8 mouse cellular contexts compared by ENCODE assay signal in the genomic region with DNA sequence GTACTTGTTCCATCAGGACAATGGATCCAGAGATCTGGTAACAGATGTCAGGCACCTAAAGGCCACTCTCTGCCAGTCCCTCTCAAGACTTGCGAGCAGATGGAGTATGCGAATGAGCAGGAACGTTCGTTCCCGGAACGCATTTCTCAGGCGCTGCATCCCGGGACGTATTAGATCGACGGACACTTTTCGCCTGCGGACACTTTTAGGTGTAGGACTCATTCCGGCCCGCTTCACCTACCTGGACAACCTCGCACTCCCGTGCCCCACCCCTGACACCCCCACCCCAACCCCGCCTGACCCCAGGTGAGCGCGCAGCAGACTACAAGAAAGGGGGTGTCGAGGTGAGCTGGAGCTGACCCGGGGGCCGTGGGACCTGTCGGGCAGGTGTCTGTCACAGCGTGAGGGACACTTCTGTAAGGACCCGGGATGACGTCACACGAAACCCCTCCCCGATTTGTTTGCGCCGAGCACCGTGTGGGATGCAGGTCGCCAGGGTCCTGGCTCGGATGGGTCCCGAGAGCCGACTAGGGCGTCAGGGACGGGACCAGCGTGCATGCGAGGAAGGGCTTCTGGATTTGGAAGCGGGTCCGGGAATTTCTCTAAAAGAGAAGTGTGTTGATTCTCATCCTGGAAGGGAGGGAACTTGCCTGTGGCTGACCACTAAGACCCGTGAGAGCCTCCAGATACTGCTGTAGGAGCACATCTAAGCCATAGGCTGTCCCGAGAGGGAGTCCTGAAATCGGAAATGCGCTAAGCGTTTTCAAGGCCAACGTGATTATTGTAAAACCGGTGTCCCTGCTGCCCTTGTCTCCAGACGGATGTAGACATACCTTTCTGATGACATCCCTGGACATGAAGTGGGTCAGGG. TPM values are rescaled to one million over a fixed set of nuclear protein-coding genes. Genes with fewer than 3 reads are reported as not detected.
DNase-seq lines count a peak whose midpoint lies in the region; ATAC-seq lines count a peak whose summit lies in the region.

A gene (plus strand): TSS at position 202 of the 871 bp plus-strand sequence.

- peak; percentile 83 for DNase-seq in A20 (ENCODE audit: low read depth, low spot score)
- peak; percentile 76 for DNase-seq in adrenal gland, postnatal 14 days
- peak; percentile 37 to 78 for DNase-seq in heart, adult 18-20 months
- peak; percentile 79 for DNase-seq in kidney, adult 18-20 months
- DNase-seq in spleen, postnatal 4 days (ENCODE audit: low spot score in 2 of 2): peak; percentile 68 to 88

- H3K36me3 ChIP-seq in embryonic facial prominence, embryonic 13.5 days: peaks cover 7% of the 10 kb centered on the region
- peaks cover 15% of the 10 kb centered on the region for H3K36me3 ChIP-seq in limb, embryonic 13.5 days
- no peaks in the 10 kb centered on the region for H3K36me3 ChIP-seq in midbrain, embryonic 16.5 days (ENCODE audit: control insufficient read depth, insufficient read depth, low read length)

- H3K4me3 ChIP-seq in embryonic facial prominence, embryonic 13.5 days: peak within 1 kb of the TSS; percentile 92
- peak within 1 kb of the TSS; percentile 83 for H3K4me3 ChIP-seq in limb, embryonic 13.5 days
- H3K4me3 ChIP-seq in midbrain, embryonic 16.5 days (ENCODE audit: low read depth, low read length): peak within 1 kb of the TSS; percentile 69

- H3K9ac ChIP-seq in embryonic facial prominence, embryonic 13.5 days: peak within 1 kb of the TSS; percentile 88
- H3K9ac ChIP-seq in limb, embryonic 13.5 days: peak within 1 kb of the TSS; percentile 83
- H3K9ac ChIP-seq in midbrain, embryonic 16.5 days (ENCODE audit: low read depth, low read length): peak within 1 kb of the TSS; percentile 85

- peaks cover 10% of the 10 kb centered on the region for H3K27me3 ChIP-seq in embryonic facial prominence, embryonic 13.5 days
- H3K27me3 ChIP-seq in limb, embryonic 13.5 days: peaks cover 3% of the 10 kb centered on the region; the same call in 1 of the 2 replicates
- H3K27me3 ChIP-seq in midbrain, embryonic 16.5 days (ENCODE audit: control insufficient read depth, insufficient read depth, low read depth, low read length): no peaks in the 10 kb centered on the region; the same call in 1 of the 2 replicates

- ATAC-seq in embryonic facial prominence, embryonic 13.5 days (ENCODE audit: insufficient number of reproducible peaks, insufficient read depth, low FRiP score, low TSS enrichment, low read depth): no peak
- peak; percentile 84 for ATAC-seq in limb, embryonic 13.5 days (ENCODE audit: low FRiP score, low read depth)
- ATAC-seq in midbrain, embryonic 16.5 days: peak; percentile 86

- under 1% methylated on average over 50 of the region's 50 CpGs for WGBS in embryonic facial prominence, embryonic 13.5 days
- WGBS in limb, embryonic 13.5 days: 1% methylated on average over 50 of the region's 50 CpGs
- WGBS in midbrain, embryonic 16.5 days: 1% methylated on average over 50 of the region's 50 CpGs

- H3K27ac ChIP-seq in embryonic facial prominence, embryonic 13.5 days: no peak within 1 kb of the TSS
- no peak within 1 kb of the TSS for H3K27ac ChIP-seq in limb, embryonic 13.5 days
- peak within 1 kb of the TSS; percentile 61 for H3K27ac ChIP-seq in midbrain, embryonic 16.5 days (ENCODE audit: low read length)

- peaks cover 15% of the 10 kb centered on the region for H3K4me1 ChIP-seq in embryonic facial prominence, embryonic 13.5 days
- peaks cover 8% of the 10 kb centered on the region for H3K4me1 ChIP-seq in limb, embryonic 13.5 days
- peaks cover 11% of the 10 kb centered on the region for H3K4me1 ChIP-seq in midbrain, embryonic 16.5 days (ENCODE audit: control insufficient read depth, insufficient read depth, low read length)

- H3K9me3 ChIP-seq in embryonic facial prominence, embryonic 13.5 days: no peaks in the 10 kb centered on the region
- H3K9me3 ChIP-seq in limb, embryonic 13.5 days: no peaks in the 10 kb centered on the region
- no peaks in the 10 kb centered on the region for H3K9me3 ChIP-seq in midbrain, embryonic 16.5 days (replicated peaks; ENCODE audit: control insufficient read depth, low read length, poor library complexity, severe bottlenecking)

- H3K4me2 ChIP-seq in embryonic facial prominence, embryonic 13.5 days: peak within 1 kb of the TSS; percentile 91
- peak within 1 kb of the TSS; percentile 89 for H3K4me2 ChIP-seq in limb, embryonic 13.5 days (replicated peaks)
- peak within 1 kb of the TSS; percentile 92 for H3K4me2 ChIP-seq in midbrain, embryonic 16.5 days (ENCODE audit: low read length)

RNA-seq across cellular contexts. Expression of the gene that starts here (rescaled TPM):
- total RNA-seq in adrenal gland, postnatal 14 days (2021): 48.0 and 50.6 TPM in 2 replicates
- 16.4 and 18.9 TPM in 2 replicates for polyA plus RNA-seq in embryonic facial prominence, embryonic 13.5 days (2015; fragmentation: Nextera tagmentation; extraction: Ambion mirVana)
- total RNA-seq in heart, adult 18-20 months (2021): 10 to 100 TPM; 32.3 to 35.1 TPM
- 18.2 and 19.8 TPM in 2 replicates for polyA plus RNA-seq in limb, embryonic 13.5 days (2015; fragmentation: Nextera tagmentation; extraction: Ambion mirVana)
- polyA plus RNA-seq in midbrain, embryonic 16.5 days (2015; fragmentation: Nextera tagmentation; extraction: Ambion mirVana): 15.1 and 18.0 TPM in 2 replicates
